Mouse (Mus musculus): ENCODE results near the gene Smarcad1. TPM values are rescaled to one million over a fixed set of nuclear protein-coding genes. Genes with fewer than 3 reads are reported as not detected.
"Not testable (repeated sequence)": the region's sequence is repeated elsewhere in the genome, so short reads cannot be mapped to it uniquely, and the experiment has no call there.

Smarcad1 gene
- polyA plus RNA-seq (2015; fragmentation: Nextera tagmentation; extraction: Ambion mirVana), result 43.2 and 44.5 TPM in 2 replicates

DNA sequence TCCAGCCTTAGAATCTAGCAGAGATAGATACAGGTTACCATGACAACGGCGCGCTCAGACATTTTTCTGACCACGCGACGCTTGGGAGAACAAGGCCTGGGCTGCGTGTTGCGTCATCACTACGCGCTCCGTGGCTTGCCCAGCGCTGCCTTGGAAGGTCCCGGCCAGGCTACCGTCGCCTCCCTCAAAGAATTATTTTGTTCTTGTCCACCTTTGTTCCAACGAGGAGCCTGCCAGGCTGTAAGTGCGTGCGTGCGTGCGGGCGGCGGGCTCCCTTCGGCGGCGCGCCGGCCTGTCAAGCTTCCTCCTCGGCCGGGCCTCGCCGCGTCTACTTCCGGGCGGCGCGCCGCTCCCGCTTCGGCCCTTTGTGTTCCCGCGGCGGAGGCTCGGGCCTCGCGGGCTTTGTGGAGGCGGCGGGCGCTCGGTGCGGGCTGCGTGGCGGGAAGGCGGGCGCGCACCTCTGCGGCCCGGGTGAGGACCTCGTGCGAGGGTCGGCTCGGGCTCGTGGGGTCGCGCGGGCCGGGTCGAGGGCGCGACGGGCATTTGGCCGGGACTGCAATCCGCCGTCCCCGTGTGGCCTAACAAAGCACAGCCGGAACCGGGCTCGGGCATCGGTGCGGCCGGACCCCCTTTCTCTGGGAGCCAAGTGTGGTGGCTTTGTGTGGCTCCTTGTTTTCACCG, at the start of gene Smarcad1:
TSS of gene Smarcad1 (plus strand) at position 93 of the 681 bp plus-strand sequence.
- Histone ChIP-seq H3K4me2 (peak within 1 kb of the TSS; percentile 83), H3K27ac (replicated peaks) (peak within 1 kb of the TSS; percentile 93), H3K4me1 (peaks cover 11% of the 10 kb centered on the region), H3K9me3 (no peaks in the 10 kb centered on the region), H3K4me3 (peak within 1 kb of the TSS; percentile 87), H3K9ac (peak within 1 kb of the TSS; percentile 98), H3K27me3 (replicated peaks) (no peaks in the 10 kb centered on the region), H3K36me3 (peaks cover 36% of the 10 kb centered on the region)
- peak; percentile 75 for ATAC-seq (ENCODE audit: extremely low read depth, insufficient number of reproducible peaks, low FRiP score, low TSS enrichment)
- WGBS, result under 1% methylated on average over 81 of the region's 81 CpGs

DNA sequence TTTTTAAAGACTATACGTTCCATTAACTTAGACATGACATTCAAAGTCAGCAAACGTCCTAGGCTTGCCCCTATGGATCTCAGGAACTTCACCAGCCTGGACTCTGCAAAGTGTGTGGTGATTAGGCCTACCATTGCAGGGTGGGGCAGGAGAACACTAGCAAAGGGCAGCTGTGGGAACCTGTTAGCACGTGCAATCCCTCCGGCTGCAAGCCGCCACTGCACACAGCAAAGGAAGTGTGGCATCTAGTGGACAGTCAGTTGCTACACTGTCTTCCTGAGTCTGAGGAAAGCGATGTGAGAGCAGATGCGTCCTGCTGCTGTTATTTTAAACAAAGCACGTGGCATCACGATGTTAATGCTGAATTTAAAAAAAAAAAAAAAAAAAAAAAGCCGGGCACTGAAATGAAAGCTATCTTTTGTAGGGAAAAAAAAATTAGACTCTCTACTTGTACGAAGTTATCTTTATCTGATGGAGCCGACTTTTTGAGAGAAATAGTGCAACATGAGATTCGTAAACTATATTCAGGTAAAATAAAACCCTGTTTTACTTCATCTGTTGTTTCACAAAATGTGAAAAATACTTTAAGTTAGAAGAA, 45.5 kb upstream of the Smarcad1 start:
- Histone ChIP-seq H3K27me3 (replicated peaks) (no peaks in the 10 kb centered on the region), H3K27ac (replicated peaks) (no peak overlapping the region), H3K9me3 (no peaks in the 10 kb centered on the region), H3K9ac (no peak overlapping the region), H3K4me2 (no peak overlapping the region), H3K36me3 (no peaks in the 10 kb centered on the region), H3K4me1 (no peaks in the 10 kb centered on the region), H3K4me3 (no peak overlapping the region)
- WGBS, result 40% methylated on average over 13 of the region's 13 CpGs
- ATAC-seq (ENCODE audit: extremely low read depth, insufficient number of reproducible peaks, low FRiP score, low TSS enrichment), result no peak

GRCm38 (mm10) chr6:64997805-64998204, 44.6 kb upstream of the Smarcad1 start:
- H3K4me2 ChIP-seq, result no peak overlapping the region
- no peak overlapping the region for H3K9ac ChIP-seq
- no peaks in the 10 kb centered on the region for H3K36me3 ChIP-seq
- H3K27me3 ChIP-seq (replicated peaks), result no peaks in the 10 kb centered on the region
- no peak for ATAC-seq (ENCODE audit: extremely low read depth, insufficient number of reproducible peaks, low FRiP score, low TSS enrichment)
- H3K27ac ChIP-seq (replicated peaks), result no peak overlapping the region
- no peaks in the 10 kb centered on the region for H3K4me1 ChIP-seq
- WGBS, result 77% methylated on average over 2 of the region's 2 CpGs
- H3K9me3 ChIP-seq, result no peaks in the 10 kb centered on the region
- H3K4me3 ChIP-seq, result no peak overlapping the region

GRCm38 (mm10) chr6:65000757-65001156, 41.6 kb upstream of the Smarcad1 start:
- not testable (repeated sequence) for ATAC-seq (ENCODE audit: extremely low read depth, insufficient number of reproducible peaks, low FRiP score, low TSS enrichment); H3K36me3 ChIP-seq; H3K27me3 ChIP-seq (replicated peaks); H3K4me1 ChIP-seq; H3K27ac ChIP-seq (replicated peaks); H3K9ac ChIP-seq; H3K4me3 ChIP-seq; H3K9me3 ChIP-seq; H3K4me2 ChIP-seq
- 59% methylated on average over 5 of the region's 5 CpGs for WGBS

- Histone ChIP-seq H3K9ac (no peak overlapping the region), H3K4me2 (no peak overlapping the region), H3K9me3 (no peaks in the 10 kb centered on the region), H3K4me1 (no peaks in the 10 kb centered on the region), H3K36me3 (no peaks in the 10 kb centered on the region), H3K27ac (replicated peaks) (no peak overlapping the region), H3K27me3 (replicated peaks) (no peaks in the 10 kb centered on the region), H3K4me3 (no peak overlapping the region)
- ATAC-seq (ENCODE audit: extremely low read depth, insufficient number of reproducible peaks, low FRiP score, low TSS enrichment), result no peak
- 61% methylated on average over 3 of the region's 3 CpGs for WGBS
Observed at GRCm38 (mm10) chr6:65002196-65002595, 40.2 kb upstream of the Smarcad1 start.

DNA sequence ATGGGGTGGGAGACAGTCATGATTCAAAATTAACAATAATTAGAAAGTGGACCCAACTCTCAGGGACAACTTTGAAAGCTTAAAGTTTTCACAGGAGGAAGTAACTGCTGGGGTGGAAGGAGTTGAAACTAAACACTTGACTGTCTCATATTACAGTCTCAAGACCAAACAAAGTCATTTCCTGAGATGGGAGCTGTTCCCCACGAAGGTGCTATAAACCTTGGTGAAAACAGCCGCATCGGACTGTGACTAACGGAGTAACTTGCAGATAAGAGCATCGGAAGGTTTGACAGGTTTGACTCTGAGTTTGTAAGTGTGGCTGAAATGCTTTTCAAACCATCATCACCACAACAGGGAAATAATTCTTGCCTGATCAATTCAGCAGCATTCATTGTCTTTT, 33.5 kb upstream of the Smarcad1 start:
- Histone ChIP-seq H3K36me3 (no peaks in the 10 kb centered on the region), H3K9me3 (no peaks in the 10 kb centered on the region), H3K27ac (replicated peaks) (no peak overlapping the region), H3K27me3 (replicated peaks) (no peaks in the 10 kb centered on the region), H3K4me3 (no peak overlapping the region), H3K4me1 (no peaks in the 10 kb centered on the region), H3K4me2 (no peak overlapping the region), H3K9ac (no peak overlapping the region)
- 26% methylated on average over 5 of the region's 5 CpGs for WGBS
- no peak for ATAC-seq (ENCODE audit: extremely low read depth, insufficient number of reproducible peaks, low FRiP score, low TSS enrichment)

- Histone ChIP-seq H3K9ac (no peak overlapping the region), H3K27me3 (replicated peaks) (no peaks in the 10 kb centered on the region), H3K27ac (replicated peaks) (no peak overlapping the region), H3K9me3 (no peaks in the 10 kb centered on the region), H3K4me1 (no peaks in the 10 kb centered on the region), H3K36me3 (no peaks in the 10 kb centered on the region), H3K4me2 (no peak overlapping the region), H3K4me3 (no peak overlapping the region)
- 74% methylated on average over 5 of the region's 5 CpGs for WGBS
- ATAC-seq (ENCODE audit: extremely low read depth, insufficient number of reproducible peaks, low FRiP score, low TSS enrichment), result no peak
Observed at GRCm38 (mm10) chr6:65011444-65011990, 30.9 kb upstream of the Smarcad1 start.

- WGBS, result 79% methylated on average over 2 of the region's 2 CpGs
- no peaks in the 10 kb centered on the region for H3K36me3 ChIP-seq
- no peak overlapping the region for H3K4me2 ChIP-seq
- H3K27ac ChIP-seq (replicated peaks), result no peak overlapping the region
- H3K4me3 ChIP-seq, result no peak overlapping the region
- H3K9me3 ChIP-seq, result no peaks in the 10 kb centered on the region
- no peak overlapping the region for H3K9ac ChIP-seq
- H3K27me3 ChIP-seq (replicated peaks), result no peaks in the 10 kb centered on the region
- H3K4me1 ChIP-seq, result no peaks in the 10 kb centered on the region
- no peak for ATAC-seq (ENCODE audit: extremely low read depth, insufficient number of reproducible peaks, low FRiP score, low TSS enrichment)
Observed at GRCm38 (mm10) chr6:65012142-65012541, 30.2 kb upstream of the Smarcad1 start.

- ATAC-seq (ENCODE audit: extremely low read depth, insufficient number of reproducible peaks, low FRiP score, low TSS enrichment), result no peak
- no peak overlapping the region for H3K4me2 ChIP-seq
- no peaks in the 10 kb centered on the region for H3K36me3 ChIP-seq
- H3K27me3 ChIP-seq (replicated peaks), result no peaks in the 10 kb centered on the region
- H3K4me3 ChIP-seq, result no peak overlapping the region
- peaks cover 6% of the 10 kb centered on the region for H3K4me1 ChIP-seq
- 83% methylated on average over 10 of the region's 10 CpGs for WGBS
- no peaks in the 10 kb centered on the region for H3K9me3 ChIP-seq
- H3K9ac ChIP-seq, result no peak overlapping the region
- H3K27ac ChIP-seq (replicated peaks), result no peak overlapping the region
Observed at GRCm38 (mm10) chr6:65017566-65017965, 24.8 kb upstream of the Smarcad1 start.

DNA sequence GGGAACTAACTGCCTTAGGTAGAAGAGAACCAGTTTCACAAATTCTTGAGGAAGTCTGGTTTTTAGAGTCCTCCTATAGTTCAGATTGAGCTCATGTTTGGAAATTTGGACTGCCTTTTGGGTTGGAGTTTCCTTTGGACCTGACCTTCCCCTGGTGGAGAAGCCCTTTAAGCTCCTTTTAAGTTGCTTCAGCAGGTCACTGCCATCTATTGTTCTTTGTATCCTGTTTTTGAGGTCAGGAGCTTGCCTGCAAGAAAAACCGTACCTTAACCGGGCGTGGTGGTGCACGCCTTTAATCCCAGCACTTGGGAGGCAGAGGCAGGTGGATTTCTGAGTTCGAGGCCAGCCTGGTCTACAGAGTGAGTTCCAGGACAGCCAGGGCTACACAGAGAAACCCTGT, 23.4 kb upstream of the Smarcad1 start:
- H3K9ac ChIP-seq; H3K27me3 ChIP-seq (replicated peaks); H3K36me3 ChIP-seq; ATAC-seq (ENCODE audit: extremely low read depth, insufficient number of reproducible peaks, low FRiP score, low TSS enrichment); H3K4me3 ChIP-seq; H3K4me2 ChIP-seq; H3K4me1 ChIP-seq; H3K27ac ChIP-seq (replicated peaks); H3K9me3 ChIP-seq: not testable (repeated sequence)
- WGBS, result 79% methylated on average over 5 of the region's 5 CpGs

DNA sequence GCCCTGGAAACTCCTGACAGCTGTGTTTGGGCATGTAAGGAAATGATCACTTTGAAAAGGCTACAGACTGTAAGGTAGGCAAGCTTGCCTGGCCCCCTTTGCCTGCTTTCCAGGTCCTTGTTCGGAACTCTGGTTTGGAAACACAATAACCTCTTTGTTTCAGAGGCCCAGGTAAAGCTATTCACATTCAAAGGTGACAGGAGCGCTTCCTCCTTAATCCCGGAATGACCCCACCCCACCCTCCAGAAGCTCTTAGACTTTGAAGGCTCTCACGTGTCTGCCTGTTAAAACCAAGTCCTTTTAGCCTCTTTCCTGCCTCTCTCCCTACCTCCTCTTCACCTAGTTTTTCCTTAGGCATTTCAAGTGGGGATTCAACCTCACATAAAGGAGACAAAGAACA, 20.5 kb upstream of the Smarcad1 start:
- H3K9ac ChIP-seq, result no peak overlapping the region
- no peak overlapping the region for H3K4me2 ChIP-seq
- peaks cover 6% of the 10 kb centered on the region for H3K4me1 ChIP-seq
- 33% methylated on average over 4 of the region's 4 CpGs for WGBS
- ATAC-seq (ENCODE audit: extremely low read depth, insufficient number of reproducible peaks, low FRiP score, low TSS enrichment), result no peak
- peaks cover 7% of the 10 kb centered on the region; the same call in 1 of the 2 replicates for H3K9me3 ChIP-seq
- no peak overlapping the region for H3K27ac ChIP-seq (replicated peaks)
- no peaks in the 10 kb centered on the region for H3K36me3 ChIP-seq
- H3K27me3 ChIP-seq (replicated peaks), result no peaks in the 10 kb centered on the region
- H3K4me3 ChIP-seq, result no peak overlapping the region

DNA sequence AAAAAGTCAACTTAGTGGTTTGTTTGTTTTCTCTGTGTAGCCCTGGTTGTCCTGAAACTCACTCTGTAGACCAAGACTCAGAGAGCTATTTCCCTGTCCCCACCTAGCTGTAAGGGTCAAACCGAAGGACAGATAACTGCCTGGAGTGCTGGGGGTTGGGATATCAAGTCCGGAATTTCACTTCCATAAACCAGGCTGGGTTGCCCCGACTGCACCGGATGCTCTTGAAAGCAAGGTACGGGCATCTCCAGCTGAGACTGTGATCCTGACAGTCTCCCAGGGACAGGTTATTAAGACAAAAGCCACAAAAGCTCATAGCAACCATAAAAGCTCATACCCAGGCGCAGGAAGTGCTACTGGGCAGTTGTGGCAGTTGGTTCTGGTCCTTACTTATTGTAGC, 19.3 kb upstream of the Smarcad1 start:
- Histone ChIP-seq H3K9ac (no peak overlapping the region), H3K27me3 (replicated peaks) (no peaks in the 10 kb centered on the region), H3K4me1 (peaks cover 6% of the 10 kb centered on the region), H3K4me2 (no peak overlapping the region), H3K9me3 (peaks cover 7% of the 10 kb centered on the region; the same call in 1 of the 2 replicates), H3K27ac (replicated peaks) (no peak overlapping the region), H3K4me3 (no peak overlapping the region), H3K36me3 (no peaks in the 10 kb centered on the region)
- ATAC-seq (ENCODE audit: extremely low read depth, insufficient number of reproducible peaks, low FRiP score, low TSS enrichment), result no peak
- 62% methylated on average over 6 of the region's 6 CpGs for WGBS

Data from heart, embryonic 13.5 days (tissue).